Mouse (Mus musculus) CH12.LX (cell line): ENCODE measurements around the gene Tmco3. TPM values are rescaled to one million over a fixed set of nuclear protein-coding genes. Genes with fewer than 3 reads are reported as not detected.

Experiments used
- DNase-seq: peaks from one replicate; pipeline ENCODE4 v3.0.0-alpha.2; 2013; ENCODE audit errors: extremely low read depth
- H3K27ac ChIP-seq: 2 replicates; pipeline ENCODE4 v1.5.1; 2012; ENCODE audit warnings: low read depth, mild to moderate bottlenecking, control low read depth, moderate library complexity; ENCODE audit not compliant: insufficient read depth
- H3K27me3 ChIP-seq: replicated peaks from 2 replicates; pipeline ENCODE3; 2012; ENCODE audit warnings: inconsistent platforms
- H3K36me3 ChIP-seq, 2 experiments: replicated peaks in 1 of 2; 2 replicates each; pipeline versions ENCODE3 to v1.6.1; 2012; ENCODE audit warnings: inconsistent platforms in 1 of 2, low read length in 1 of 2, mild to moderate bottlenecking in 1 of 2, mixed read lengths in 1 of 2, moderate library complexity in 1 of 2; ENCODE audit not compliant: control insufficient read depth in 1 of 2, insufficient read depth in 1 of 2
- H3K4me1 ChIP-seq, 2 experiments: 2 replicates each; pipeline ENCODE4 v1.6.1; 2012; ENCODE audit warnings: inconsistent platforms in 1 of 2, moderate library complexity in 1 of 2; ENCODE audit not compliant: insufficient read depth in 2 of 2, control insufficient read depth in 1 of 2
- H3K4me2 ChIP-seq: 2 replicates; pipeline ENCODE4 v1.6.1; 2012; ENCODE audit warnings: low read depth, mild to moderate bottlenecking, control low read depth; ENCODE audit not compliant: poor library complexity, insufficient read depth, severe bottlenecking
- H3K4me3 ChIP-seq, 3 experiments: fragments of 150-350 bp in 1 of 3; sonication (generic) in 1 of 3; replicated peaks in 1 of 3; 2 replicates each; pipeline versions ENCODE3 to v1.5.1; 2011 to 2012; ENCODE audit warnings: low read depth in 2 of 3, low read length in 2 of 3, mild to moderate bottlenecking in 2 of 3, moderate library complexity in 2 of 3, control low read depth in 1 of 3, improper control_type of control experiment in 1 of 3, inconsistent platforms in 1 of 3, mixed read lengths in 1 of 3; ENCODE audit not compliant: poor library complexity in 1 of 3
- H3K79me2 ChIP-seq: replicated peaks from 2 replicates; pipeline ENCODE4 v1.6.1; 2012; ENCODE audit warnings: mild to moderate bottlenecking, moderate library complexity; ENCODE audit not compliant: control insufficient read depth, poor library complexity, insufficient read depth, severe bottlenecking; ENCODE audit errors: extremely low read depth
- H3K9ac ChIP-seq: 2 replicates; pipeline ENCODE4 v1.6.1; 2012; ENCODE audit warnings: low read depth, mild to moderate bottlenecking, control low read depth, moderate library complexity; ENCODE audit not compliant: insufficient read depth
- H3K9me3 ChIP-seq: replicated peaks from 2 replicates; pipeline ENCODE3; 2012; ENCODE audit warnings: low read length, inconsistent platforms, mixed read lengths
- BHLHE40 ChIP-seq: IDR thresholded peaks from 2 replicates; pipeline ENCODE4 v1.6.1; 2011; ENCODE audit warnings: mild to moderate bottlenecking, low read depth, low read length, improper control_type of control experiment
- CTCF ChIP-seq, 2 experiments: IDR thresholded peaks in 1 of 2; conservative IDR thresholded peaks in 1 of 2; 2 replicates each; pipeline ENCODE4 v1.5.1; 2011 to 2012; ENCODE audit warnings: low read depth in 2 of 2, low read length in 2 of 2, improper control_type of control experiment in 1 of 2, inconsistent platforms in 1 of 2, mild to moderate bottlenecking in 1 of 2, moderate library complexity in 1 of 2
- ETS1 ChIP-seq: conservative IDR thresholded peaks from 2 replicates; pipeline ENCODE4 v1.6.1; 2012; ENCODE audit warnings: low read depth, mild to moderate bottlenecking, inconsistent platforms, low read length, improper control_type of control experiment, moderate library complexity
- GABPA ChIP-seq: IDR thresholded peaks from 2 replicates; pipeline ENCODE4 v1.6.1; 2012; ENCODE audit warnings: low read depth, low read length, improper control_type of control experiment, inconsistent platforms; ENCODE audit not compliant: insufficient replicate concordance
- HCFC1 ChIP-seq: IDR thresholded peaks from 2 replicates; pipeline ENCODE4 v1.6.1; 2012; ENCODE audit warnings: low read depth, mild to moderate bottlenecking, inconsistent platforms, low read length, improper control_type of control experiment
- IRF4 ChIP-seq: IDR thresholded peaks from 2 replicates; pipeline ENCODE4 v1.6.1; 2014; ENCODE audit warnings: low read depth, mild to moderate bottlenecking, inconsistent platforms, low read length, improper control_type of control experiment
- JUN ChIP-seq: IDR thresholded peaks from 2 replicates; pipeline ENCODE4 v1.6.1; 2011; ENCODE audit warnings: low read depth, mild to moderate bottlenecking, low read length, improper control_type of control experiment, moderate library complexity; ENCODE audit not compliant: insufficient read depth
- JUND ChIP-seq: conservative IDR thresholded peaks from 2 replicates; pipeline ENCODE4 v1.6.1; 2011; ENCODE audit warnings: low read depth, low read length, improper control_type of control experiment
- KAT2A ChIP-seq: IDR thresholded peaks from 2 replicates; pipeline ENCODE4 v1.6.1; 2012; ENCODE audit warnings: low read length, improper control_type of control experiment, inconsistent platforms; ENCODE audit not compliant: insufficient replicate concordance
- MEF2A ChIP-seq: IDR thresholded peaks from 2 replicates; pipeline ENCODE4 v1.6.1; 2014; ENCODE audit warnings: low read depth, mild to moderate bottlenecking, inconsistent platforms, low read length, improper control_type of control experiment, borderline replicate concordance
- MYC ChIP-seq: IDR thresholded peaks from 2 replicates; pipeline ENCODE4 v1.6.1; 2011; ENCODE audit warnings: low read depth, mild to moderate bottlenecking, improper control_type of control experiment, low read length
- NELFE ChIP-seq: IDR thresholded peaks from 2 replicates; pipeline ENCODE4 v1.6.1; 2011; ENCODE audit warnings: low read depth, low read length, improper control_type of control experiment
- NRF1 ChIP-seq: IDR thresholded peaks from 2 replicates; pipeline ENCODE4 v1.6.1; 2014; ENCODE audit warnings: low read depth, mild to moderate bottlenecking, inconsistent platforms, low read length, improper control_type of control experiment, moderate library complexity
- PAX5 ChIP-seq: IDR thresholded peaks from 2 replicates; pipeline ENCODE4 v1.6.1; 2012; ENCODE audit warnings: low read length, inconsistent platforms, mixed read lengths
- POLR2A ChIP-seq: IDR thresholded peaks from 2 replicates; pipeline ENCODE4 v1.6.1; 2011; ENCODE audit warnings: low read depth, mild to moderate bottlenecking, improper control_type of control experiment, low read length
- RCOR1 ChIP-seq: conservative IDR thresholded peaks from 2 replicates; pipeline ENCODE4 v1.6.1; 2012; ENCODE audit warnings: low read depth, mild to moderate bottlenecking, inconsistent platforms, low read length, improper control_type of control experiment
- SIN3A ChIP-seq: IDR thresholded peaks from 2 replicates; pipeline ENCODE4 v1.6.1; 2012; ENCODE audit warnings: low read length, improper control_type of control experiment, inconsistent platforms
- SMC3 ChIP-seq: IDR thresholded peaks from 2 replicates; pipeline ENCODE4 v1.6.1; 2011; ENCODE audit warnings: low read depth, low read length, improper control_type of control experiment
- TCF12 ChIP-seq: IDR thresholded peaks from 2 replicates; pipeline ENCODE4 v1.6.1; 2014; ENCODE audit warnings: low read depth, mild to moderate bottlenecking, inconsistent platforms, low read length, improper control_type of control experiment
- UBTF ChIP-seq: IDR thresholded peaks from 2 replicates; pipeline ENCODE4 v1.6.1; 2012; ENCODE audit warnings: low read depth, mild to moderate bottlenecking, inconsistent platforms, low read length, improper control_type of control experiment, moderate library complexity
- USF1 ChIP-seq: IDR thresholded peaks from 2 replicates; pipeline ENCODE4 v1.6.1; 2014; ENCODE audit warnings: low read depth, mild to moderate bottlenecking, inconsistent platforms, low read length, improper control_type of control experiment
- dilution Hi-C: fragments of 300-500 bp; cut with MboI; formaldehyde crosslinking; loops from 2 replicates; pipeline ENCODE4 v1.14.3; 2020; ENCODE audit warnings: low sequenced_read_pairs; ENCODE audit not compliant: extremely low pct_unique_long_range_greater_than_20kb, extremely low pct_ligation_motif_present
- in situ Hi-C: fragments of 300-500 bp; cut with MboI; formaldehyde crosslinking; loops from 3 replicates; pipeline ENCODE4 v1.14.3; 2019; ENCODE audit warnings: low sequenced_read_pairs, low pct_ligation_motif_present, low pct_unique_long_range_greater_than_20kb, mixed read lengths
- polyA plus RNA-seq: library from polyadenylated mRNA; unstranded; fragments of >175 nt; gene quantifications from 2 replicates; pipeline ENCODE4 v1.2.1, GENCODE M21; 2012; ENCODE audit warnings: low read depth; ENCODE audit not compliant: insufficient read length
- total RNA-seq, 2 experiments: library from RNA; depleted of rRNA; stranded (reverse); fragments of 300-350 nt in 1 of 2; fragments of >200 nt in 1 of 2; gene quantifications; 2 replicates each; pipeline ENCODE4 v1.2.3; 2012 to 2014

Tmco3 gene
- total and polyA plus RNA-seq, 3 experiments = 7.3 to 15.1 (median 10.1) TPM

DNA sequence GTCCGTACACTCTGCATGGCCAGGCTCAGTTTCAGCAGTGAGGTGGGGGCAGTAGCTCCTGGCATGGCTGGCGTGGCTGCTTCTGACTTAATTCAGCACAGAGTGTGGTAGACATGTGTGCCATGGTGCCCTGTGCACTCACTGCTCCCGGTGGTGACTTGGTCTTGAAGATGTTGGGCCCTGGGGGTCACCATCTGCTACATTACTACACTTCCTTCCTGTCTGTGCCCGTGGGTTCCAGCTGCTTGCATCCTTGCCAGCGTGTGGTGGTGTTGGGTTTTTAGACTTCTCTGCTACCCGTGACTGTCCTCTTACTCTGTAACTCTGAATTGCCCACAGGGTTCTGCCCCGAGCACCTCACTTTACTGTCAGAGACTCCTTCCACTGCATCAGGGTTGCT is 72.2 kb downstream of the Tmco3 start:
- Histone ChIP-seq H3K79me2 (peaks cover 75% of the 10 kb centered on the region), H3K9ac (no peak overlapping the region), H3K27ac (no peak overlapping the region), H3K27me3 (no peaks in the 10 kb centered on the region), H3K36me3 (peaks cover 91 to 99% of the 10 kb centered on the region in 2 experiments), H3K4me1 (peaks cover 0 to 8% of the 10 kb centered on the region in 2 experiments; a peak in 2 of 4 replicates), H3K9me3 (peaks cover 15% of the 10 kb centered on the region), H3K4me3 (no peak overlapping the region), H3K4me2 (no peak overlapping the region)
- no peak for TF ChIP-seq JUN
- TF ChIP-seq NRF1 = no peak
- TF ChIP-seq TCF12 = no peak
- no peak for TF ChIP-seq POLR2A
- no peak for TF ChIP-seq CTCF (conservative IDR thresholded peaks at IDR 0.05 in 1 of 2, IDR thresholded peaks at IDR 0.05 in 1 of 2; ENCODE audit: low read depth in 2 of 2, low read length in 2 of 2)
- no peak for TF ChIP-seq GABPA
- no peak for TF ChIP-seq MYC
- no peak for TF ChIP-seq USF1
- no peak for TF ChIP-seq JUND
- no peak for TF ChIP-seq ETS1
- no peak for TF ChIP-seq HCFC1
- TF ChIP-seq MEF2A = no peak
- no peak for TF ChIP-seq PAX5
- no peak for TF ChIP-seq KAT2A
- no peak for TF ChIP-seq SIN3A
- no peak for TF ChIP-seq RCOR1
- no peak for TF ChIP-seq SMC3
- DNase-seq = no peak
- dilution Hi-C loops = no loop called here
- in situ Hi-C loops = no loop called here

DNA sequence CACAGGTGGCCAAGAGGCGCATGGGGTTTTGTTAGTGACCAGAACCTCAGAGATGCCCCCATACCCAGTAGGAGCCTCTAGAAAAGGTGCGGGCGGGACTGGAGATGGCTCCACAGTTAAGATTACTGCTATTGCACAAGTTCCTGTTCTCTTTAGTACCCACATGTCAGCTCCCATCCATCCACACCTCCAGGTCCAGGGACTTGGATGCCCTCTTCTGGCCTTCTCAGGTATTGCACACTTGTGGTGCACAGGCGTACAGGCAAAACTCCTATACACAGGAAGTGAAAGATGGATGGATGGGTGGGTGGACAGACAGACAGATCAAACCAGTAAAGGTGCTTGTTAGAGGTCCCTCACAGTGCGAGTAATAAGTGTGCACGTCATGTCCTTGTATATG is 73.9 kb downstream of the Tmco3 start:
- Histone ChIP-seq H3K27me3 (no peaks in the 10 kb centered on the region), H3K36me3 (peaks cover 89 to 99% of the 10 kb centered on the region in 2 experiments), H3K4me1 (peaks cover 0 to 6% of the 10 kb centered on the region in 2 experiments; a peak in 2 of 4 replicates), H3K4me2 (no peak overlapping the region), H3K9ac (no peak overlapping the region), H3K27ac (no peak overlapping the region), H3K79me2 (peaks cover 80% of the 10 kb centered on the region), H3K9me3 (peaks cover 15% of the 10 kb centered on the region), H3K4me3 (no peak overlapping the region)
- dilution Hi-C loops (no loop called here), in situ Hi-C loops (no loop called here)
- TF ChIP-seq NELFE = no peak
- peak; percentile 33 to 57; a peak in 3 of 4 replicates for TF ChIP-seq CTCF (conservative IDR thresholded peaks at IDR 0.05 in 1 of 2, IDR thresholded peaks at IDR 0.05 in 1 of 2; ENCODE audit: low read depth in 2 of 2, low read length in 2 of 2)
- no peak for TF ChIP-seq BHLHE40
- TF ChIP-seq UBTF = no peak
- no peak for TF ChIP-seq IRF4
- peak; percentile 42 for DNase-seq

Other genes starting within 250 kb of the Tmco3 start
- gene Proz, start 227.3 kb upstream of the Tmco3 start, total RNA-seq (2012; rRNA removed) = 0.08 and 0.21 TPM in 2 replicates
- not detected in 2 replicates for gene Proz, start 227.3 kb upstream of the Tmco3 start, total RNA-seq (2014; rRNA removed)
- gene Proz, start 227.3 kb upstream of the Tmco3 start, polyA plus RNA-seq = 0.94 and 0.95 TPM in 2 replicates
- 21.6 and 24.2 TPM in 2 replicates for gene Pcid2, start 182.7 kb upstream of the Tmco3 start, total RNA-seq (2012; rRNA removed)
- gene Pcid2, start 182.7 kb upstream of the Tmco3 start, total RNA-seq (2014; rRNA removed) = 23.1 and 23.9 TPM in 2 replicates
- gene Pcid2, start 182.7 kb upstream of the Tmco3 start, polyA plus RNA-seq = 28.5 and 32.5 TPM in 2 replicates
- 21.4 and 23.9 TPM in 2 replicates for gene Cul4a, start 182.6 kb upstream of the Tmco3 start, total RNA-seq (2012; rRNA removed)
- gene Cul4a, start 182.6 kb upstream of the Tmco3 start, total RNA-seq (2014; rRNA removed) = 25.6 and 27.0 TPM in 2 replicates
- gene Cul4a, start 182.6 kb upstream of the Tmco3 start, polyA plus RNA-seq = 14.1 and 15.6 TPM in 2 replicates
- 67.0 and 69.4 TPM in 2 replicates for gene Lamp1, start 129.0 kb upstream of the Tmco3 start, total RNA-seq (2012; rRNA removed)
- 51.0 and 56.7 TPM in 2 replicates for gene Lamp1, start 129.0 kb upstream of the Tmco3 start, total RNA-seq (2014; rRNA removed)
- gene Lamp1, start 129.0 kb upstream of the Tmco3 start, polyA plus RNA-seq = 64.3 TPM in 2 replicates
- gene Grtp1, start 87.6 kb upstream of the Tmco3 start, total RNA-seq (2012; rRNA removed) = 0.04 TPM in 2 replicates
- not detected in 2 replicates for gene Grtp1, start 87.6 kb upstream of the Tmco3 start, total RNA-seq (2014; rRNA removed)
- 0.13 and 0.19 TPM in 2 replicates for gene Grtp1, start 87.6 kb upstream of the Tmco3 start, polyA plus RNA-seq
- not detected in 2 replicates for gene Adprhl1, start 34.0 kb upstream of the Tmco3 start, total RNA-seq (2012; rRNA removed)
- not detected in 2 replicates for gene Adprhl1, start 34.0 kb upstream of the Tmco3 start, total RNA-seq (2014; rRNA removed)
- gene Adprhl1, start 34.0 kb upstream of the Tmco3 start, polyA plus RNA-seq = not detected in 2 replicates
- gene Dcun1d2, start 59 bp upstream of the Tmco3 start, total RNA-seq (2012; rRNA removed) = 13.2 and 15.4 TPM in 2 replicates
- gene Dcun1d2, start 59 bp upstream of the Tmco3 start, total RNA-seq (2014; rRNA removed) = 14.4 and 14.9 TPM in 2 replicates
- 14.7 and 15.4 TPM in 2 replicates for gene Dcun1d2, start 59 bp upstream of the Tmco3 start, polyA plus RNA-seq
- gene Tfdp1, start 50.6 kb downstream of the Tmco3 start, total RNA-seq (2012; rRNA removed) = 189 and 226 TPM in 2 replicates
- gene Tfdp1, start 50.6 kb downstream of the Tmco3 start, total RNA-seq (2014; rRNA removed) = 338 and 351 TPM in 2 replicates
- 288 and 301 TPM in 2 replicates for gene Tfdp1, start 50.6 kb downstream of the Tmco3 start, polyA plus RNA-seq
- not detected in 2 replicates for gene Atp4b, start 108.6 kb downstream of the Tmco3 start, total RNA-seq (2012; rRNA removed)
- not detected in 2 replicates for gene Atp4b, start 108.6 kb downstream of the Tmco3 start, total RNA-seq (2014; rRNA removed)
- gene Atp4b, start 108.6 kb downstream of the Tmco3 start, polyA plus RNA-seq = not detected in 2 replicates
- not detected in 2 replicates for gene Grk1, start 116.9 kb downstream of the Tmco3 start, total RNA-seq (2012; rRNA removed)
- not detected in 2 replicates for gene Grk1, start 116.9 kb downstream of the Tmco3 start, total RNA-seq (2014; rRNA removed)
- not detected in 2 replicates for gene Grk1, start 116.9 kb downstream of the Tmco3 start, polyA plus RNA-seq
- not detected in 2 replicates for gene Tmem255b, start 147.0 kb downstream of the Tmco3 start, total RNA-seq (2012; rRNA removed)
- not detected in 2 replicates for gene Tmem255b, start 147.0 kb downstream of the Tmco3 start, total RNA-seq (2014; rRNA removed)
- gene Tmem255b, start 147.0 kb downstream of the Tmco3 start, polyA plus RNA-seq = not detected in 2 replicates
- gene Gas6, start 206.3 kb downstream of the Tmco3 start, total RNA-seq (2012; rRNA removed) = not detected in 2 replicates
- gene Gas6, start 206.3 kb downstream of the Tmco3 start, total RNA-seq (2014; rRNA removed) = not detected in 2 replicates
- gene Gas6, start 206.3 kb downstream of the Tmco3 start, polyA plus RNA-seq = not detected in 2 replicates